Mouse (Mus musculus) lung, postnatal 14 days (tissue): Measurements from ENCODE around the gene Tmem178.

Experiments used
- DNase-seq: peaks from one replicate; pipeline ENCODE4 v3.0.0; 2021

Gene Tmem178

GRCm38 (mm10) chr17:81001010-81001409, 56.6 kb downstream of the Tmem178 start:
- no peak for DNase-seq

GRCm38 (mm10) chr17:81001647-81002046, 57.2 kb downstream of the Tmem178 start:
- DNase-seq: no peak

- no peak for DNase-seq
These were observed 57.7 kb downstream of the Tmem178 start for GRCm38 (mm10) chr17:81002130-81002529.

- DNase-seq: no peak
These were observed 60.0 kb downstream of the Tmem178 start for GRCm38 (mm10) chr17:81004454-81004853.

- DNase-seq: no peak
These were observed 60.9 kb downstream of the Tmem178 start for GRCm38 (mm10) chr17:81005292-81005691.

- no peak for DNase-seq
These were observed 64.7 kb downstream of the Tmem178 start for GRCm38 (mm10) chr17:81009112-81009511.

- DNase-seq: no peak
These were observed 65.8 kb downstream of the Tmem178 start for GRCm38 (mm10) chr17:81010199-81010598.

GRCm38 (mm10) chr17:81010844-81011685, 66.6 kb downstream of the Tmem178 start:
- no peak for DNase-seq

GRCm38 (mm10) chr17:81015814-81016447, 71.5 kb downstream of the Tmem178 start:
- DNase-seq: peak; percentile 75

- DNase-seq: peak; percentile 30
These were observed 72.7 kb downstream of the Tmem178 start for GRCm38 (mm10) chr17:81017132-81017531.

GRCm38 (mm10) chr17:81027331-81027730, 82.9 kb downstream of the Tmem178 start:
- no peak for DNase-seq

GRCm38 (mm10) chr17:81031830-81032442, 87.5 kb downstream of the Tmem178 start:
- DNase-seq: no peak

GRCm38 (mm10) chr17:81032957-81033356, 88.5 kb downstream of the Tmem178 start:
- DNase-seq: no peak

- DNase-seq: no peak
These were observed 90.9 kb downstream of the Tmem178 start for GRCm38 (mm10) chr17:81035354-81035753.

GRCm38 (mm10) chr17:81038707-81039408, 94.4 kb downstream of the Tmem178 start:
- DNase-seq: no peak

- no peak for DNase-seq
These were observed 97.2 kb downstream of the Tmem178 start for GRCm38 (mm10) chr17:81041662-81042061.

GRCm38 (mm10) chr17:81044356-81044755, 99.9 kb downstream of the Tmem178 start:
- DNase-seq: no peak

- no peak for DNase-seq
These were observed 100.7 kb downstream of the Tmem178 start for GRCm38 (mm10) chr17:81045115-81045514.

- DNase-seq: peak; percentile 65
These were observed 101.2 kb downstream of the Tmem178 start for GRCm38 (mm10) chr17:81045525-81046150.

GRCm38 (mm10) chr17:81047930-81048564, 103.6 kb downstream of the Tmem178 start:
- no peak for DNase-seq
